Comparison of ENCODE assay signal across 7 mouse cellular contexts in genomic region chr7:34671911-34672310, GRCm38 (mm10). TPM values are rescaled to one million over a fixed set of nuclear protein-coding genes. Genes with fewer than 3 reads are reported as not detected.
A peak's percentile ranks its signal among the peaks of the same experiment; 100 is the strongest.
DNase-seq lines count a peak whose midpoint lies in the region; ATAC-seq and TF ChIP-seq lines count a peak whose summit lies in the region.

No protein-coding gene starts in this region.

- no peak overlapping the region for H3K4me2 ChIP-seq in midbrain, embryonic 14.5 days (ENCODE audit: low read length)

- H3K9me3 ChIP-seq in limb, embryonic 10.5 days (replicated peaks), result no peaks in the 10 kb centered on the region
- H3K9me3 ChIP-seq in midbrain, embryonic 14.5 days (ENCODE audit: control insufficient read depth, low read length), result no peaks in the 10 kb centered on the region

- no peak overlapping the region for H3K27ac ChIP-seq in limb, embryonic 10.5 days
- H3K27ac ChIP-seq in midbrain, embryonic 14.5 days (replicated peaks; ENCODE audit: low read depth, low read length), result no peak overlapping the region
- H3K27ac ChIP-seq in small intestine, adult 2 months (ENCODE audit: insufficient read depth, low read depth, low read length), result no peak overlapping the region

- TF ChIP-seq CTCF in small intestine, adult 2 months (IDR thresholded peaks at IDR 0.05; ENCODE audit: extremely low read depth, insufficient read length, insufficient replicate concordance, low read depth, low read length), result peak; percentile 100

- no peaks in the 10 kb centered on the region for H3K36me3 ChIP-seq in limb, embryonic 10.5 days
- no peaks in the 10 kb centered on the region for H3K36me3 ChIP-seq in midbrain, embryonic 14.5 days (ENCODE audit: control insufficient read depth, insufficient read depth, low read length)
- H3K36me3 ChIP-seq in small intestine, adult 2 months (ENCODE audit: control insufficient read depth, insufficient read depth, low read length), result no peaks in the 10 kb centered on the region

- H3K9ac ChIP-seq in midbrain, embryonic 14.5 days (replicated peaks; ENCODE audit: low read length), result no peak overlapping the region

- TF ChIP-seq POLR2A in small intestine, adult 2 months (IDR thresholded peaks at IDR 0.05; ENCODE audit: low read depth, low read length), result no peak

- peaks cover 42% of the 10 kb centered on the region for H3K27me3 ChIP-seq in limb, embryonic 10.5 days (ENCODE audit: low read depth, poor library complexity, severe bottlenecking)
- peaks cover 36% of the 10 kb centered on the region for H3K27me3 ChIP-seq in midbrain, embryonic 14.5 days (ENCODE audit: control insufficient read depth, insufficient read depth, low read length)
- peaks cover 12% of the 10 kb centered on the region; the same call in 1 of the 2 replicates for H3K27me3 ChIP-seq in small intestine, adult 2 months (ENCODE audit: control insufficient read depth, insufficient read depth, low read length)

- H3K4me3 ChIP-seq in limb, embryonic 10.5 days, result no peak overlapping the region
- no peak overlapping the region for H3K4me3 ChIP-seq in midbrain, embryonic 14.5 days (replicated peaks; ENCODE audit: low read depth, low read length)
- H3K4me3 ChIP-seq in small intestine, adult 2 months (ENCODE audit: low read depth, low read length), result no peak overlapping the region

- peak; percentile 94 for DNase-seq in adrenal gland, postnatal 10 days
- DNase-seq in embryo, embryonic 11 days, result peak; percentile 91
- DNase-seq in kidney, adult 8-10 months, result peak; percentile 72 to 89
- peak; percentile 94 for DNase-seq in limb, embryonic 10.5 days (ENCODE audit: low spot score)
- DNase-seq in midbrain, embryonic 14.5 days, result peak; percentile 96

- 1% methylated on average over 6 of the region's 6 CpGs for WGBS in limb, embryonic 10.5 days
- WGBS in midbrain, embryonic 14.5 days, result 6% methylated on average over 6 of the region's 6 CpGs
- WGBS in small intestine, adult 2 months, result under 1% methylated on average over 6 of the region's 6 CpGs

- peak; percentile 95 for ATAC-seq in granulocyte monocyte progenitor cell, adult 5-6 weeks (replicated peaks; ENCODE audit: poor library complexity, severe bottlenecking)
- peak; percentile 67; the same call in 1 of the 2 replicates for ATAC-seq in midbrain, embryonic 14.5 days (ENCODE audit: low FRiP score, low TSS enrichment)

- peaks cover 28% of the 10 kb centered on the region for H3K4me1 ChIP-seq in limb, embryonic 10.5 days
- H3K4me1 ChIP-seq in midbrain, embryonic 14.5 days (ENCODE audit: control insufficient read depth, insufficient read depth, low read length), result 0 out of 2 replicates have a peak, but pooled peaks cover 3% of the 10 kb centered on the region
- H3K4me1 ChIP-seq in small intestine, adult 2 months (ENCODE audit: control insufficient read depth, insufficient read depth, insufficient read length, low read length), result peaks cover 3% of the 10 kb centered on the region

RNA-seq across cellular contexts. Expression of gene Kctd15, which starts 15.4 kb away (rescaled TPM):
- total RNA-seq in adrenal gland, postnatal 10 days (2021), result 10 to 100 TPM; 15.4 to 17.4 TPM
- 0.85 TPM in 1 of 2 replicates, not detected in the other for total RNA-seq in granulocyte monocyte progenitor cell, adult 5-6 weeks (2014; fragmentation: Nextera tagmentation)
- total RNA-seq in granulocyte monocyte progenitor cell, adult 5-6 weeks (2017), result not detected in 2 replicates
- 69.0 and 72.2 TPM in 2 replicates for polyA plus RNA-seq in limb, embryonic 10.5 days (2016; fragmentation: Nextera tagmentation; extraction: Ambion mirVana)
- 17.5 and 29.1 TPM in 2 replicates for polyA plus RNA-seq in midbrain, embryonic 14.5 days (2014; fragmentation: Nextera tagmentation; extraction: Ambion mirVana)
- 5.9 and 6.2 TPM in 2 replicates for polyA plus RNA-seq in small intestine, adult 2 months (2012; rRNA removed)
